Mouse (Mus musculus) forebrain, embryonic 16.5 days (tissue): ENCODE results near the gene Chd2. TPM values are rescaled to one million over a fixed set of nuclear protein-coding genes. Genes with fewer than 3 reads are reported as not detected.

Experiments used
- ATAC-seq: fragments of 200-750 bp; cut with Nextera tagmentation; 2 replicates; pipeline ENCODE4 v1.8.0; 2017; ENCODE audit warnings: mild to moderate bottlenecking, moderate library complexity
- H3K27ac ChIP-seq: fragments of 300-500 bp; sonication (generic); 2 replicates; pipeline ENCODE4 v1.5.1; 2014; ENCODE audit warnings: low read length, control low read depth
- H3K27me3 ChIP-seq: fragments of 300-500 bp; sonication (generic); replicated peaks from 2 replicates; pipeline ENCODE4 v1.6.1; 2014; ENCODE audit warnings: low read length; ENCODE audit not compliant: control insufficient read depth, insufficient read depth
- H3K36me3 ChIP-seq: fragments of 300-500 bp; sonication (generic); 2 replicates; pipeline ENCODE4 v1.6.1; 2014; ENCODE audit not compliant: control insufficient read depth, insufficient read depth
- H3K4me1 ChIP-seq: fragments of 300-500 bp; sonication (generic); replicated peaks from 2 replicates; pipeline ENCODE4 v1.6.1; 2014; ENCODE audit warnings: low read length; ENCODE audit not compliant: control insufficient read depth, insufficient read depth
- H3K4me2 ChIP-seq: fragments of 300-500 bp; sonication (generic); 2 replicates; pipeline ENCODE4 v1.6.1; 2014; ENCODE audit warnings: mild to moderate bottlenecking, low read length, control low read depth
- H3K4me3 ChIP-seq: fragments of 300-500 bp; sonication (generic); replicated peaks from 2 replicates; pipeline ENCODE4 v1.5.1; 2014; ENCODE audit warnings: mild to moderate bottlenecking, low read length, control low read depth
- H3K9ac ChIP-seq: fragments of 300-500 bp; sonication (generic); replicated peaks from 2 replicates; pipeline ENCODE4 v1.6.1; 2014; ENCODE audit warnings: low read depth, low read length, control low read depth
- H3K9me3 ChIP-seq: fragments of 300-500 bp; sonication (generic); 2 replicates; pipeline ENCODE4 v1.6.1; 2016; ENCODE audit warnings: low read length; ENCODE audit not compliant: control insufficient read depth
- WGBS: fragments of 180-500 bp; shearing (Covaris S2); extraction: QIAGEN DNeasy Blood & Tissue Kit; methylation state at CpG from one replicate; pipeline ENCODE4 v1.1.7; 2014; 5-methylcytosine and 5-hydroxymethylcytosine counted together
- polyA plus RNA-seq: library from polyadenylated mRNA; unstranded; fragments of >200 nt; fragmentation: Nextera tagmentation; extraction: Ambion mirVana; gene quantifications from 2 replicates; pipeline ENCODE4 v1.2.1, GENCODE M21; 2015

The Chd2 gene
- polyA plus RNA-seq, 1 experiment from 2014 or later = 60.2 TPM

- no peak overlapping the region for H3K4me3 ChIP-seq
- ATAC-seq = no peak
- no peak overlapping the region for H3K4me2 ChIP-seq
- no peaks in the 10 kb centered on the region for H3K27me3 ChIP-seq
- H3K36me3 ChIP-seq = peaks cover 42% of the 10 kb centered on the region
- no peaks in the 10 kb centered on the region for H3K4me1 ChIP-seq
- H3K9me3 ChIP-seq = no peaks in the 10 kb centered on the region
- H3K27ac ChIP-seq = no peak overlapping the region
- no peak overlapping the region for H3K9ac ChIP-seq
- WGBS = 62% methylated on average over 6 of the region's 6 CpGs
Measured at GRCm38 (mm10) chr7:73505266-73505665, 36.4 kb downstream of the Chd2 start.

- no peaks in the 10 kb centered on the region for H3K27me3 ChIP-seq
- H3K27ac ChIP-seq = no peak overlapping the region
- 96% methylated on average over 2 of the region's 2 CpGs for WGBS
- no peaks in the 10 kb centered on the region for H3K4me1 ChIP-seq
- H3K9ac ChIP-seq = no peak overlapping the region
- peaks cover 56% of the 10 kb centered on the region for H3K36me3 ChIP-seq
- H3K4me3 ChIP-seq = no peak overlapping the region
- no peaks in the 10 kb centered on the region for H3K9me3 ChIP-seq
- no peak for ATAC-seq
- no peak overlapping the region for H3K4me2 ChIP-seq
Measured at GRCm38 (mm10) chr7:73498200-73498599, 43.4 kb downstream of the Chd2 start.

- WGBS = 88% methylated on average over 5 of the region's 5 CpGs
- H3K36me3 ChIP-seq = peaks cover 44% of the 10 kb centered on the region
- no peak overlapping the region for H3K4me2 ChIP-seq
- ATAC-seq = no peak
- H3K27me3 ChIP-seq = no peaks in the 10 kb centered on the region
- no peak overlapping the region for H3K27ac ChIP-seq
- no peak overlapping the region for H3K4me3 ChIP-seq
- no peaks in the 10 kb centered on the region for H3K4me1 ChIP-seq
- H3K9me3 ChIP-seq = no peaks in the 10 kb centered on the region
- no peak overlapping the region for H3K9ac ChIP-seq
Measured at GRCm38 (mm10) chr7:73489261-73489660, 52.4 kb downstream of the Chd2 start.

GRCm38 (mm10) chr7:73481094-73481493, 60.5 kb downstream of the Chd2 start:
- no peak overlapping the region for H3K4me2 ChIP-seq
- no peak for ATAC-seq

GRCm38 (mm10) chr7:73479506-73479905, 62.1 kb downstream of the Chd2 start:
- H3K27me3 ChIP-seq = no peaks in the 10 kb centered on the region
- no peak overlapping the region for H3K4me3 ChIP-seq
- H3K9me3 ChIP-seq = no peaks in the 10 kb centered on the region
- no peak for ATAC-seq
- no peak overlapping the region for H3K27ac ChIP-seq
- H3K4me2 ChIP-seq = no peak overlapping the region
- WGBS = 77% methylated on average over 3 of the region's 3 CpGs
- H3K4me1 ChIP-seq = no peaks in the 10 kb centered on the region
- H3K9ac ChIP-seq = no peak overlapping the region
- H3K36me3 ChIP-seq = peaks cover 50% of the 10 kb centered on the region

More at GRCm38 (mm10) chr7:73481094-73481493, 60.5 kb downstream of the Chd2 start:
- peaks cover 45% of the 10 kb centered on the region for H3K36me3 ChIP-seq
- no peak overlapping the region for H3K9ac ChIP-seq
- no peaks in the 10 kb centered on the region for H3K9me3 ChIP-seq
- no peaks in the 10 kb centered on the region for H3K4me1 ChIP-seq
- no peaks in the 10 kb centered on the region for H3K27me3 ChIP-seq
- H3K4me3 ChIP-seq = no peak overlapping the region
- no peak overlapping the region for H3K27ac ChIP-seq
- WGBS = 88% methylated on average over 6 of the region's 6 CpGs

GRCm38 (mm10) chr7:73478157-73479058, 63.2 kb downstream of the Chd2 start:
- Histone ChIP-seq H3K4me2 (no peak overlapping the region), H3K4me1 (no peaks in the 10 kb centered on the region), H3K9ac (no peak overlapping the region), H3K4me3 (no peak overlapping the region), H3K27me3 (no peaks in the 10 kb centered on the region), H3K36me3 (peaks cover 55% of the 10 kb centered on the region), H3K9me3 (no peaks in the 10 kb centered on the region), H3K27ac (no peak overlapping the region)
- 89% methylated on average over 11 of the region's 11 CpGs for WGBS
- ATAC-seq = no peak

GRCm38 (mm10) chr7:73467741-73468140, 73.9 kb downstream of the Chd2 start:
- no peak overlapping the region for H3K4me3 ChIP-seq
- 94% methylated on average over 3 of the region's 3 CpGs for WGBS
- no peak overlapping the region for H3K9ac ChIP-seq
- H3K9me3 ChIP-seq = no peaks in the 10 kb centered on the region
- no peak for ATAC-seq
- H3K36me3 ChIP-seq = peaks cover 55% of the 10 kb centered on the region
- H3K4me2 ChIP-seq = no peak overlapping the region
- H3K27ac ChIP-seq = no peak overlapping the region
- H3K4me1 ChIP-seq = no peaks in the 10 kb centered on the region
- H3K27me3 ChIP-seq = no peaks in the 10 kb centered on the region

- ATAC-seq = no peak
- H3K4me2 ChIP-seq = no peak overlapping the region
- H3K9ac ChIP-seq = no peak overlapping the region
- H3K4me1 ChIP-seq = no peaks in the 10 kb centered on the region
- H3K9me3 ChIP-seq = no peaks in the 10 kb centered on the region
- no peak overlapping the region for H3K27ac ChIP-seq
- no peaks in the 10 kb centered on the region for H3K27me3 ChIP-seq
- peaks cover 58% of the 10 kb centered on the region for H3K36me3 ChIP-seq
- H3K4me3 ChIP-seq = no peak overlapping the region
- WGBS = 89% methylated on average over 2 of the region's 2 CpGs
Measured at GRCm38 (mm10) chr7:73463546-73463945, 78.1 kb downstream of the Chd2 start.

GRCm38 (mm10) chr7:73454113-73454512, 87.5 kb downstream of the Chd2 start:
- Histone ChIP-seq H3K27ac (no peak overlapping the region), H3K9ac (no peak overlapping the region), H3K36me3 (peaks cover 43% of the 10 kb centered on the region), H3K4me1 (no peaks in the 10 kb centered on the region), H3K4me2 (no peak overlapping the region), H3K9me3 (no peaks in the 10 kb centered on the region), H3K4me3 (no peak overlapping the region), H3K27me3 (no peaks in the 10 kb centered on the region)
- no peak for ATAC-seq
- 82% methylated on average over 12 of the region's 12 CpGs for WGBS
